Mouse (Mus musculus) embryonic fibroblast, embryonic 13.5 days (primary cell): ENCODE measurements around the gene Psen2.

Experiments
- CTCF ChIP-seq: IDR thresholded peaks from 2 replicates; pipeline ENCODE4 v1.5.1; 2011; ENCODE audit warnings: mild to moderate bottlenecking, control low read depth, low read length, moderate library complexity, borderline replicate concordance; ENCODE audit not compliant: insufficient read depth
- POLR2A ChIP-seq: IDR thresholded peaks from 2 replicates; pipeline ENCODE4 v1.6.1; 2011; ENCODE audit warnings: low read depth, mild to moderate bottlenecking, control low read depth, low read length, moderate library complexity

GRCm38 (mm10) chr1:180312286-180312685, 49.0 kb upstream of the Psen2 start:
- no peak for TF ChIP-seq CTCF
- TF ChIP-seq POLR2A: no peak
